Comparison of ENCODE assay signal across 24 mouse cellular contexts in the genomic region with DNA sequence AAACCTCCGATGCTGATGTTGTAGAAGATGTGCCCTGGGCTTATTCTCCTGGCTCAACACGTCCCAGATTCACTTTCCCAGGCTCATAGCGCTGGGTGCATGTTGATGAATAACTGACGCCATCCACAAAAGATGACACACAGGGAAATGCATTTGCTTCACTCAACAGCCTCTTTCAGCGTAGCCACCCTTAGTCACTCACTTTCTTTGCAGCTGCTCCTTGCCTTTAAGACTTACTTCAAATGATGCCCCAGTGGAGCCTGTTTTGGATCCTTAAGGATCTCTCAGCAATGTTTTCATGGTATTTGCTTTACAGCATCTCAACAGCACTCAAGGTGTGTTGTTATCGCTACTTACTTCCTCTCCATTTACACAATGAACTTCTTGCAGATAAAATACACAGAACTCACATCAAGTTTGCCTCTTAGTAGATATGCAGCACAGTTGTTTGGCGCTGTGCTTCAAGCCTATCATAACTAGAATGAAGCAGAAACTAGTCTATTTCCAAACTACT.
DNase-seq lines count a peak whose midpoint lies in the region; ATAC-seq and TF ChIP-seq lines count a peak whose summit lies in the region.
"Had no signal": no experiment of that assay in that cellular context is flagged by ENCODE, and none has a peak within 500 bp of the region (broad histone marks: within the 10 kb centered on the region; RNA-seq: fewer than 3 reads in every experiment).

No protein-coding gene starts in this region.

- H3K36me3 ChIP-seq in lung, embryonic 16.5 days (ENCODE audit: control insufficient read depth, insufficient read depth, low read length) = no peaks in the 10 kb centered on the region
- H3K36me3 ChIP-seq in myocyte (ENCODE audit: control insufficient read depth, insufficient read depth) = no peaks in the 10 kb centered on the region
- H3K36me3 ChIP-seq in heart, embryonic 11.5 days (ENCODE audit: control insufficient read depth, insufficient read depth, low read length) = no peaks in the 10 kb centered on the region
- H3K36me3 ChIP-seq: embryonic facial prominence, embryonic 12.5 days; embryonic facial prominence, embryonic 15.5 days; heart, embryonic 10.5 days; hindbrain, embryonic 12.5 days had no signal

- no peaks in the 10 kb centered on the region; the same call in none of the 2 replicates for H3K27me3 ChIP-seq in lung, embryonic 16.5 days (ENCODE audit: control insufficient read depth, insufficient read depth, low read depth, low read length)
- no peaks in the 10 kb centered on the region for H3K27me3 ChIP-seq in myocyte (ENCODE audit: control insufficient read depth, insufficient read depth, insufficient read length)
- H3K27me3 ChIP-seq in heart, embryonic 11.5 days (ENCODE audit: control insufficient read depth, insufficient read depth, low read length) = no peaks in the 10 kb centered on the region
- H3K27me3 ChIP-seq: embryonic facial prominence, embryonic 12.5 days; embryonic facial prominence, embryonic 15.5 days; hindbrain, embryonic 12.5 days; Patski had no signal

- peaks cover 6% of the 10 kb centered on the region; the same call in 1 of the 2 replicates for H3K4me1 ChIP-seq in lung, embryonic 16.5 days (replicated peaks; ENCODE audit: control insufficient read depth, insufficient read depth, low read length)
- peaks cover 3% of the 10 kb centered on the region for H3K4me1 ChIP-seq in lung, adult 2 months (ENCODE audit: control insufficient read depth, insufficient read depth, low read length)
- H3K4me1 ChIP-seq in heart, embryonic 11.5 days (ENCODE audit: control insufficient read depth, insufficient read depth, low read length) = 0 out of 2 replicates have a peak, but pooled peaks cover 5% of the 10 kb centered on the region
- H3K4me1 ChIP-seq: embryonic facial prominence, embryonic 12.5 days; embryonic facial prominence, embryonic 15.5 days; hindbrain, embryonic 12.5 days had no signal

- TF ChIP-seq CTCF in lung, adult 2 months (IDR thresholded peaks at IDR 0.05; ENCODE audit: insufficient read depth, low read length) = no peak

- H3K79me2 ChIP-seq in myocyte (ENCODE audit: control insufficient read depth, insufficient read depth) = no peaks in the 10 kb centered on the region

- H3K9ac ChIP-seq in lung, embryonic 16.5 days (ENCODE audit: low read length) = no peak overlapping the region
- no peak overlapping the region for H3K9ac ChIP-seq in heart, embryonic 11.5 days (ENCODE audit: low read depth, low read length)
- H3K9ac ChIP-seq: embryonic facial prominence, embryonic 12.5 days; embryonic facial prominence, embryonic 15.5 days; forebrain, postnatal 0 days; hindbrain, embryonic 12.5 days had no signal

- DNase-seq in lung, adult 2 months = no peak
- peak; percentile 2 for DNase-seq in retina, postnatal 1 day
- no peak for DNase-seq in retina, embryonic 14.5 days (ENCODE audit: low spot score)
- DNase-seq in brain, adult 2 months (ENCODE audit: low read depth, low spot score) = peak; percentile 10
- DNase-seq: adrenal gland, postnatal 10 days; adrenal gland, postnatal 36 days; cerebellum, adult 11 months; cerebellum, adult 2 months; cerebellum, adult 9-11 months; cerebellum, postnatal 25 days; forebrain, postnatal 0 days; gastrocnemius, postnatal 10 days; gastrocnemius, postnatal 36 days; heart, adult 2 months had no signal

- no peak for TF ChIP-seq POLR2A in lung, adult 2 months (IDR thresholded peaks at IDR 0.05; ENCODE audit: borderline replicate concordance, extremely low read depth, low read depth, low read length)
- no peak for TF ChIP-seq POLR2A in myocyte (IDR thresholded peaks at IDR 0.05; ENCODE audit: insufficient read length, low read depth)

- 60% methylated on average over 7 of the region's 7 CpGs for WGBS in lung, embryonic 16.5 days
- 70% methylated on average over 7 of the region's 7 CpGs for WGBS in lung, adult 2 months
- 82% methylated on average over 7 of the region's 7 CpGs for WGBS in heart, embryonic 11.5 days (ENCODE audit: insufficient replicate concordance)

- no peak overlapping the region for H3K4me3 ChIP-seq in lung, embryonic 16.5 days (ENCODE audit: low read length)
- no peak overlapping the region for H3K4me3 ChIP-seq in lung, adult 2 months (replicated peaks; ENCODE audit: extremely low read depth, low read depth, low read length)
- H3K4me3 ChIP-seq in myocyte = no peak overlapping the region
- no peak overlapping the region for H3K4me3 ChIP-seq in heart, embryonic 11.5 days (ENCODE audit: low read depth, low read length)
- H3K4me3 ChIP-seq: embryonic facial prominence, embryonic 12.5 days; embryonic facial prominence, embryonic 15.5 days; heart, adult 2 months; heart, embryonic 10.5 days; hindbrain, embryonic 12.5 days had no signal

- no peak overlapping the region for H3K4me2 ChIP-seq in lung, embryonic 16.5 days (ENCODE audit: low read depth, low read length)
- H3K4me2 ChIP-seq in myocyte (ENCODE audit: low read depth) = peak overlapping the region; percentile 62
- H3K4me2 ChIP-seq in heart, embryonic 11.5 days = no peak overlapping the region
- H3K4me2 ChIP-seq: embryonic facial prominence, embryonic 12.5 days; embryonic facial prominence, embryonic 15.5 days; hindbrain, embryonic 12.5 days had no signal

- peak; percentile 38; the same call in 1 of the 2 replicates for ATAC-seq in lung, embryonic 16.5 days (ENCODE audit: low read depth)
- no peak for ATAC-seq in heart, embryonic 11.5 days (replicated peaks; ENCODE audit: insufficient number of reproducible peaks, low FRiP score, low TSS enrichment)
- ATAC-seq: forebrain, embryonic 14.5 days; forebrain, postnatal 0 days; hindbrain, embryonic 16.5 days; Patski had no signal

- H3K9me3 ChIP-seq in lung, embryonic 16.5 days (ENCODE audit: control insufficient read depth, low read length) = no peaks in the 10 kb centered on the region
- no peaks in the 10 kb centered on the region for H3K9me3 ChIP-seq in heart, embryonic 11.5 days (replicated peaks; ENCODE audit: control insufficient read depth, low read length)
- H3K9me3 ChIP-seq: embryonic facial prominence, embryonic 12.5 days; embryonic facial prominence, embryonic 15.5 days; heart, embryonic 10.5 days; hindbrain, embryonic 12.5 days had no signal

- no peak overlapping the region for H3K27ac ChIP-seq in lung, embryonic 16.5 days (ENCODE audit: low read length)
- no peak overlapping the region for H3K27ac ChIP-seq in heart, embryonic 11.5 days (ENCODE audit: low read depth, low read length)
- H3K27ac ChIP-seq: embryonic facial prominence, embryonic 12.5 days; embryonic facial prominence, embryonic 15.5 days; heart, embryonic 10.5 days; hindbrain, embryonic 12.5 days had no signal

- H3ac ChIP-seq in myocyte (ENCODE audit: control insufficient read depth, insufficient read length) = no peak overlapping the region

TF ChIP-seq in myocyte, 11 proteins besides CTCF, POLR2A, EP300 and RAD21:
- peak in 2 of 3 experiments; percentile 60 to 66 for TF ChIP-seq MYOD1 (IDR thresholded peaks at IDR 0.05; ENCODE audit: control insufficient read depth in 1 of 3, insufficient read length in 2 of 3, low read depth in 2 of 3)
- TF ChIP-seq TCF3 (IDR thresholded peaks at IDR 0.05; ENCODE audit: insufficient read length, low read depth) = no peak

Comparison
In these comparisons a context has a peak if more than half of its experiments do, and no peak if none do; other contexts are left out.
1. DNase-seq: peak in retina, postnatal 1 day (single experiment) and brain, adult 2 months (single experiment); none in lung, adult 2 months (single experiment) and retina, embryonic 14.5 days (single experiment).